Mouse (Mus musculus) hematopoietic stem cell, adult 5-6 weeks (primary cell): ENCODE measurements around the gene Zbtb11. TPM values are rescaled to one million over a fixed set of nuclear protein-coding genes. Genes with fewer than 3 reads are reported as not detected.

Experiments used
- ATAC-seq, 2 experiments: fragments of 125-278 bp in 1 of 2; replicated peaks in 1 of 2; 2 replicates each; pipeline ENCODE4 v1.8.0; 2016 to 2017; ENCODE audit warnings: inconsistent platforms in 2 of 2, mild to moderate bottlenecking in 2 of 2, moderate number of reproducible peaks in 2 of 2, low read depth in 1 of 2, moderate TSS enrichment in 1 of 2; ENCODE audit not compliant: low FRiP score in 2 of 2, poor library complexity in 2 of 2, severe bottlenecking in 2 of 2, insufficient read depth in 1 of 2, low TSS enrichment in 1 of 2
- total RNA-seq: library from RNA; stranded (forward); fragments of 172-1452, 232-1000 nt; gene quantifications from 2 replicates; pipeline ENCODE4 v1.2.3, GENCODE M21; 2017

Zbtb11 gene
- total RNA-seq, 1 experiment from 2014 or later = 62.2 TPM

GRCm38 (mm10) chr16:55964126-55964949 is 9.3 kb upstream of the Zbtb11 start:
- ATAC-seq = peak; percentile 46 to 50; a peak in 1 of 4 replicates

GRCm38 (mm10) chr16:55966212-55966871 is 7.3 kb upstream of the Zbtb11 start, which contains the start of gene Rpl24:
Rpl24 (plus strand) TSS chr16:55966275.
- ATAC-seq = peak; percentile 87 to 91

GRCm38 (mm10) chr16:55967221-55967620 is 6.5 kb upstream of the Zbtb11 start:
- no peak for ATAC-seq

- peak; percentile 27 to 47; a peak in 3 of 4 replicates for ATAC-seq
These were observed 4.5 kb upstream of the Zbtb11 start for GRCm38 (mm10) chr16:55969147-55969546.

GRCm38 (mm10) chr16:55970416-55970815 is 3.3 kb upstream of the Zbtb11 start:
- ATAC-seq = no peak

GRCm38 (mm10) chr16:55971735-55972615 is 1.7 kb upstream of the Zbtb11 start:
- ATAC-seq = no peak

- ATAC-seq = no peak
These were observed 969 bp upstream of the Zbtb11 start for GRCm38 (mm10) chr16:55972626-55973201.

- peak; percentile 71 to 75 for ATAC-seq
These were observed 696 bp downstream of the Zbtb11 start for GRCm38 (mm10) chr16:55974256-55974902.

GRCm38 (mm10) chr16:55974903-55975285 is 1.2 kb downstream of the Zbtb11 start:
- ATAC-seq = peak; percentile 53

- no peak for ATAC-seq
These were observed 12.3 kb downstream of the Zbtb11 start for GRCm38 (mm10) chr16:55986001-55986400.

GRCm38 (mm10) chr16:55990311-55990710 is 16.6 kb downstream of the Zbtb11 start:
- ATAC-seq = peak in 1 of 2 experiments; percentile 52; a peak in 1 of 4 replicates

GRCm38 (mm10) chr16:55994235-55994634 is 20.6 kb downstream of the Zbtb11 start:
- ATAC-seq = peak in 1 of 2 experiments; percentile 59; a peak in 1 of 4 replicates

- ATAC-seq = no peak
These were observed 33.1 kb downstream of the Zbtb11 start for GRCm38 (mm10) chr16:56006798-56007197.

- no peak for ATAC-seq
These were observed 35.2 kb downstream of the Zbtb11 start for GRCm38 (mm10) chr16:56008862-56009261.

- ATAC-seq = no peak
These were observed 39.4 kb downstream of the Zbtb11 start for GRCm38 (mm10) chr16:56012789-56013743.

GRCm38 (mm10) chr16:56014076-56014475 is 40.4 kb downstream of the Zbtb11 start:
- no peak for ATAC-seq
